Mouse (Mus musculus): ENCODE results near the gene Cebpe. TPM values are rescaled to one million over a fixed set of nuclear protein-coding genes. Genes with fewer than 3 reads are reported as not detected.

Gene Cebpe
- polyA plus RNA-seq, 1 experiment from 2014 or later, result not detected

DNA sequence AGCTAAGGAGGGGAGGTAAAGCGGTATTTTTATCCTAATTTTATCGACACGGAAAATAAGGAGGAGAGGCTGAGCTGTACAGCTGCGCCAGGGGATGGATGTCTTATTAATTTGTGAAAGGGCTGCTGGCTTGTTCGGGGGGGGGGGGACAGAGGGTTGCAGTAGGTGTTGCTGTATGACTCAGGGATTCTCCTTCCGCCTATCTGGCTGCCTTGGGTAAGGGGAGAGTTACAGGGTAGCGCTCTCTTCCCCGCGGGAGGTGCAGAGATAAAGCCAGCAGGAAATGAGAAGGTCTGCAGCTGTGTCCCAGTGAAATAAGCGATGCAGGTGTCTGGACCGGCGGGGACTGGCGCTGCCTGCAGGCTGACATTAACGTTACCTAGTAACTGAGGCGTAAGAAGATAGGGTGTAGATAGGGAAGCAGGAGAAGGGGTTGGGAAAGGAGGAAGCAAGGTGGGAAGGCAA is 2.7 kb upstream of the Cebpe start:
- WGBS, result 3% methylated on average over 15 of the region's 15 CpGs
- peak; percentile 42 for DNase-seq (ENCODE audit: low spot score)
- H3K27me3 ChIP-seq (ENCODE audit: low read depth, poor library complexity, severe bottlenecking), result peaks cover 13% of the 10 kb centered on the region
- H3K4me1 ChIP-seq, result peaks cover 18% of the 10 kb centered on the region; the same call in 1 of the 2 replicates
- no peak overlapping the region for H3K27ac ChIP-seq
- H3K36me3 ChIP-seq, result no peaks in the 10 kb centered on the region
- H3K4me3 ChIP-seq, result peak overlapping the region; percentile 36
- H3K9me3 ChIP-seq (replicated peaks), result no peaks in the 10 kb centered on the region

DNA sequence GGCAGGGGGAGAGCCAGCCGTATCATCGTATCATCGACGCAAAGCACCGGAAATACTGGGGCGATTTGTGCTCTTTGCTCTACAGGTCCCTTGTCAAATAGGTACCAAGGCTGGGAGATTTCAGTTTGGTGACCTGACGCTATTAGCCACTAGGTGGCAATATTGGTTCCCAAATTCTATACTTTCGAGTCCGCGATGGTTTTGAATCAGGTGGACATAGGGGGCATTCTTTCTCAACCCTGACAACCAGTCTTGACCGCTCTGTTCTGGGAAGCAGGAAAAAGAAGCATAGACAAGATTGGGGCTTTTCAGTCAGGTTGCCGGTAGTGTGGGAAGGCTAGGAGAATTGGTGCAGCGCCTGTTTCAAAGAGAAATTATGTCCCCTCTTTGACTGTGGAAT is 2.1 kb upstream of the Cebpe start:
- WGBS, result under 1% methylated on average over 13 of the region's 13 CpGs
- peak; percentile 69 for DNase-seq (ENCODE audit: low spot score)
- Histone ChIP-seq H3K4me1 (peaks cover 18% of the 10 kb centered on the region; the same call in 1 of the 2 replicates), H3K27ac (no peak overlapping the region), H3K27me3 (ENCODE audit: low read depth, poor library complexity, severe bottlenecking) (peaks cover 13% of the 10 kb centered on the region), H3K36me3 (no peaks in the 10 kb centered on the region), H3K4me3 (peak overlapping the region; percentile 36), H3K9me3 (replicated peaks) (no peaks in the 10 kb centered on the region)

DNA sequence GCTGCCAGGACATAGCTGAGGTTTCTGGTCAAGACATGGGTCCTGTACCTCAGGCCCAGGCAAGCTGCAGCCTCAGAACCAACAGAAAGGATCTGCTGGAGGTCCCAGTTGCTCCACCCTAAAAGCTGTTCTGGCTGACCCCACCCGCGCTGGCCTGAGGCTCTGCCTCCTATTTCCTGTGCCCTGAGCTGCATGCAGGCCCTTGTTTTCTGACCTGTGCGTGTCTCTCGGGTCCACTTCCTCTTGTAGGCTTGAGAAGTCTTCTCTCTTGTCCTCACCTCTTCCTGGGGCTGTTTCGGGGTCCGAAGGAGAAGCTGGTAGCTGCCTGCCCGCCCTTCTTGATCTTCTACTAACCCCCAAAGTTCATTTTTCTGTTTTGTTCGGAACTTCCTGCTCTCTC is 887 bp upstream of the Cebpe start:
- peak overlapping the region; percentile 37; the same call in 1 of the 2 replicates for H3K27ac ChIP-seq
- no peak for DNase-seq (ENCODE audit: low spot score)
- H3K4me1 ChIP-seq, result peaks cover 18% of the 10 kb centered on the region; the same call in 1 of the 2 replicates
- peaks cover 13% of the 10 kb centered on the region for H3K27me3 ChIP-seq (ENCODE audit: low read depth, poor library complexity, severe bottlenecking)
- WGBS, result 72% methylated on average over 8 of the region's 8 CpGs
- H3K36me3 ChIP-seq, result no peaks in the 10 kb centered on the region
- H3K9me3 ChIP-seq (replicated peaks), result no peaks in the 10 kb centered on the region
- no peak overlapping the region for H3K4me3 ChIP-seq

DNA sequence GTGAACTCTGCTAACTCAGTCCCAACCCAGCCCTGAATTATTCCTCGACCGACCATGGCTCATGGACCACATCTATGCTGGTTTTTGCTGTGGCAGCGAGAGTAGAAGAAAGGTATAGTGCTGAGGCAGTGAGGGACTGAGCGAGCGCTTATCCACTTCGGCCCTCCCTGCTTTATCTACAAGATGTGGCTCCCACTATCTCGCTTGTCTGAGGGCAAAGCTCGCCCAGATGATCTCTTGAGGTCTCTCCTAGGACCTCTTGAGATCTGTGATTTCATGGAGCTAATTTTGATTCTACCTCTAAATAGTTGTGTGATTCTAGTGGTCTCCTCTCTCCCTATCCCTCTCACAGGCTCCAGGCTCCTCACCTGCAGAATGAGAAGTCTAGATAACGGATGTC is 2.9 kb downstream of the Cebpe start:
- Histone ChIP-seq H3K27ac (no peak overlapping the region), H3K36me3 (no peaks in the 10 kb centered on the region), H3K27me3 (ENCODE audit: low read depth, poor library complexity, severe bottlenecking) (no peaks in the 10 kb centered on the region), H3K4me1 (peaks cover 19% of the 10 kb centered on the region), H3K4me3 (no peak overlapping the region), H3K9me3 (replicated peaks) (no peaks in the 10 kb centered on the region)
- no peak for DNase-seq (ENCODE audit: low spot score)
- WGBS, result 83% methylated on average over 9 of the region's 9 CpGs

DNA sequence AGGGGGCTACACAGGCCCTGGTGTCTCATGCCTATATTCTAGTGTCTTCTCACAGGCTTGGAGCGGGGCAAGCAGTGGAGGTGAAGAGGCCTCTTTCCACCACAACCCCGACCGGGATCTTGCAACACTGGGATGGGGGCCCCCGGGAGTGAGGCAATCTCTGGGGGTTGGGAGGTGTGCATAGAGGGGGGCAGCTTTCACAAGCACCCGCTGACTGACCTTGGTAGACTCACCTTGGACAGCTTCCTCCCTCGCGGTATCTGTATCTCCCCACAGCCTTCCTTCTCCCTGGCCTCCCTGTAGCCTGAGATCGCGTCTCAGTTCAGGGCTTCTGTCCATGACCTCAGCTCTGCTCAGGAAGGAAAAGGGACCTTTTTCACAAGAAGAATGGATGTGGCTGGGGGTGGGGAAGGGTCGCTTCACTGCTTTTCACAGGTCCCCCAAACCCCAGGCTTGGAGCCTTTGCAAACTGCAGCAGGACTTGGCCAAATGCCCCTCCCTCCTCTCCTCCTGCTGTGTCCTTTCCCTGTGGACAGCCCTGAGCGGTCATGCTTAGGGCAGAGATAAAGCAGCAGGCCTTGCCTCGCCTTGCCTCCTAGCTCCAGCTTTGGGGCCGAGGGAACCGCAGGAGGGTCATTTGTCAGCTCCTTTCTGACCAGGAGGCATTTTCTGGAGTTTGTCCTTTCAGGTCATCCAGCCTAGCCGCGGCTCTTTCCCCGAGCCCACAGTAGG is 5.2 kb downstream of the Cebpe start:
- 62% methylated on average over 17 of the region's 17 CpGs for WGBS
- 0 out of 2 replicates have a peak overlapping the region, but pooled peaks have one; percentile 43 for H3K27ac ChIP-seq
- DNase-seq (ENCODE audit: low spot score), result no peak
- H3K36me3 ChIP-seq, result no peaks in the 10 kb centered on the region
- no peak overlapping the region for H3K4me3 ChIP-seq
- no peaks in the 10 kb centered on the region for H3K9me3 ChIP-seq (replicated peaks)
- H3K4me1 ChIP-seq, result peaks cover 10% of the 10 kb centered on the region
- H3K27me3 ChIP-seq (ENCODE audit: low read depth, poor library complexity, severe bottlenecking), result peaks cover 10% of the 10 kb centered on the region; the same call in 1 of the 2 replicates

DNA sequence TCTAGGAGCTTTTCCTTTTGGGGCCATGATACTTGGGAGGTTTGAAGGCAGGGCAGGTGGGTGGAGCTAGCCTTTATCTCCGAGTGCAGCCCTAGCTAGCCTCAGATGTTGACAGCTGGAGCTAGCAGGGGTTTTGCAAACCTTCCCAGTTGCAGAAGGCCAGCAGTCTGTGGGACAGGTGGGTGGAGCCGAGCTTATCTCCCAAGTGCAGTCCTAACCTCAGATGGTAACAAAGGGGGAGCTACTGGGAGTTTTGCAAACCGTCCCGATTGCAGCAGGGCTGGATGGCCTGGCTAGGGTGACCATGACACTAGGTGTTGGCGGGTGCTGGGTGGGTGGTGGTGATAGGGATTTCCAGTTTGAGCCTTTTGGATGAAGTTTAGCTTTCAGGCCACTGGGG is 6.1 kb downstream of the Cebpe start:
- H3K27ac ChIP-seq, result no peak overlapping the region
- peaks cover 10% of the 10 kb centered on the region for H3K4me1 ChIP-seq
- H3K9me3 ChIP-seq (replicated peaks), result no peaks in the 10 kb centered on the region
- H3K4me3 ChIP-seq, result no peak overlapping the region
- no peaks in the 10 kb centered on the region for H3K36me3 ChIP-seq
- WGBS, result 47% methylated on average over 5 of the region's 5 CpGs
- H3K27me3 ChIP-seq (ENCODE audit: low read depth, poor library complexity, severe bottlenecking), result peaks cover 10% of the 10 kb centered on the region; the same call in 1 of the 2 replicates
- no peak for DNase-seq (ENCODE audit: low spot score)

DNA sequence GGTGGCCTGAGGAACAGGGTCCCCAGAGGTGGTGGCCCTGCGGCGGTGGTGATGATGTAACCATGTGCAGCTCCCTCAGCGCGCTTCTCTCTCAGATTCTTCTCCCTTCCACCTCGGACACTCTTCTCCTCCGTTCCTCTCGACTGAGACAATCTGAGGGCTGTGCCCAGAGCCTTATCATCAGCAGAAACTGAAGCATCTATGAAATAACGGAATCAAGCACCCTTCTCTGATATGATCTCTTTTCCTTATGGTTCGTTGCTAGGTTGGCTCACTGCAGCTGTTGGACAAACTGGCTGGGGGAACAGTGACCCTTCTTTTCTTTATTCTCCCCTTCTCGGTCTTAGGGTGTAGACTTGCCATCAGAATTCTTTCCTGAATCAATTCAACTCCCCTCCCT is 8.8 kb downstream of the Cebpe start:
- Histone ChIP-seq H3K27ac (no peak overlapping the region), H3K36me3 (no peaks in the 10 kb centered on the region), H3K9me3 (replicated peaks) (no peaks in the 10 kb centered on the region), H3K4me1 (peaks cover 10% of the 10 kb centered on the region), H3K4me3 (no peak overlapping the region), H3K27me3 (ENCODE audit: low read depth, poor library complexity, severe bottlenecking) (peaks cover 10% of the 10 kb centered on the region; the same call in 1 of the 2 replicates)
- WGBS, result 63% methylated on average over 10 of the region's 10 CpGs
- no peak for DNase-seq (ENCODE audit: low spot score)

DNA sequence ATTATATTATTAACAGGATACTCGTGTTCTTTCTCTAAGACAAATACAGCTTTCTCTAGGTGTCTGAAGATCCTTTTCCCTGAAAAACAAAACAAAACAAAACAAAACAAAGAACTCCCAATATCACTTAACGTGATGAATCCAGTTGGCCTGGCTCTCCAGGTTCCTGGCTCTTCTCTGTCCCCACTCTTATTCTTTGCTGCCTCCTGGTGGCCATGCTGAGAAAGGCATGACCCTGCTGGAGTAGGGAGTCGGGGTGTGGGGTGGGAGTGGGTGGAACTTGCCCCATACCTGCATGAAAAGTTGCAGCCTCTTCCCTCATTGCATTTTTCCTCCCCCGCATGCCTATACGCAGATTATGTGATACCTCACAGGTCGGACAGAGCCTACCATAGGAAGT is 10.7 kb downstream of the Cebpe start:
- Histone ChIP-seq H3K4me3 (no peak overlapping the region), H3K27me3 (ENCODE audit: low read depth, poor library complexity, severe bottlenecking) (peaks cover 10% of the 10 kb centered on the region; the same call in 1 of the 2 replicates), H3K27ac (no peak overlapping the region), H3K9me3 (replicated peaks) (no peaks in the 10 kb centered on the region), H3K36me3 (no peaks in the 10 kb centered on the region), H3K4me1 (no peaks in the 10 kb centered on the region)
- peak; percentile 80 for DNase-seq (ENCODE audit: low spot score)
- WGBS, result 11% methylated on average over 6 of the region's 6 CpGs

DNA sequence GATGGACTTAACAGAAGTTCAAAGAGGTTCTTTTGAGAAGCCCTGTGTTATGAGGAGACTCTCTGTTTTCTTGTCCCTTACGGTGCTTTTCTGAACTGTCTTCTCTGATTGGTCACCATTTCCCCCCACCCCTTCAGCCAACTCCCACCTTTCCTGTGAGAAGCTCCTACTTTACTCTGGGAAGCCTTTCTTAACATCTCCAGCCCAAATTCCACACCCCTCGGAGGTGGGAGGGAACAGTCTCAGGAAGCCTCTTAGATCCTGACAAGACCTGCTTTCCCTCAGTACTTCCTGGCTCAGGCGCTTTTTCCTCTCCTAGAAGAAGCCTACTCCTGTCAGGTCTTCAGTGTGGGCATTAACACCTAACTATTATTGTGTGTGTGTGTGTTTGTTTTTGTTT is 12.4 kb downstream of the Cebpe start:
- Histone ChIP-seq H3K4me3 (no peak overlapping the region), H3K27me3 (ENCODE audit: low read depth, poor library complexity, severe bottlenecking) (peaks cover 10% of the 10 kb centered on the region; the same call in 1 of the 2 replicates), H3K4me1 (no peaks in the 10 kb centered on the region), H3K9me3 (replicated peaks) (no peaks in the 10 kb centered on the region), H3K27ac (no peak overlapping the region), H3K36me3 (no peaks in the 10 kb centered on the region)
- DNase-seq (ENCODE audit: low spot score), result no peak
- WGBS, result 30% methylated on average over 3 of the region's 3 CpGs

DNA sequence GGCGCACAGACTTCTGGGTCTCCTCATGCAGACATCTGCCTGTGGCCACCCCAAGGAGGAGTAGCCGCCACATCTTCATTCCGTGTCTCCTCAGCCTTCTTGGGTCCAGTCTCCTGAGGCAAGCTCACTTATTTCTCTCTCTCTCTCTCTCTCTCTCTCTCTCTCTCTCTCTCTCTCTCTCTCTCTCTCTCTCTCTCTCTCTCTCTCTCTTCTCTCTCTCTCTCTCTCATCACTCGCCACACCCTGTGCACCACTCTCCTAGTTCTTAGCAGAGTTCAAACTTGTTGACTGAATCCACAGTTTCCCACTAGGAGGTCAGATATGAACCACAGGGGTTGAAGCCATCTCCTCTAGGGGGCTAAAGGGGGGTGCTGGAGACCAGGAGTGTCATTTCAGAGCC is 13.2 kb downstream of the Cebpe start, which contains the start of gene Gm29776:
Gene Gm29776, minus strand, starts transcription at position 101 of the 400 bp plus-strand sequence.
- Histone ChIP-seq H3K27me3 (ENCODE audit: low read depth, poor library complexity, severe bottlenecking) (peaks cover 9% of the 10 kb centered on the region; the same call in 1 of the 2 replicates), H3K4me3 (no peak within 1 kb of the TSS), H3K4me1 (no peaks in the 10 kb centered on the region), H3K27ac (no peak within 1 kb of the TSS), H3K36me3 (peaks cover 5% of the 10 kb centered on the region), H3K9me3 (replicated peaks) (no peaks in the 10 kb centered on the region)
- 90% methylated on average over 3 of the region's 4 CpGs for WGBS
- DNase-seq (ENCODE audit: low spot score), result no peak

DNA sequence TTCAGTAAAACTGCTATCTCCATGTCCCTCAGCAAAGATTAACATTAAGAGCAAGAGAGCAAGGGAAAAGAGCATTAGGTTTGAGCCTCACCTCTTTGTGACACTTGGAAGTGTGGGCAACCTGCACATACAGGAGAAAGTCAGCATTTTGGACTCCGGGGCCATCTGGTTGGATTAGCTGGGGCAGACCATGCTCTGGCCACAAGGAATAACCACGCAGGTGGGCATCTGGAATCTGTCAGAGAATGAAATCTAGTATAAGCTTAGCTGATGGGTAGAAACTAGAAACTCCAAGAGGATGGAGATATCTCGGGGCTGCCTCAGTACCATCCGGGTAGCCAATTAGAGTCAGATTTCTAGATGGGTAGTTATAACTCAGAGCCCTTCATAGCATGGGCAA is 15.2 kb downstream of the Cebpe start:
- H3K27ac ChIP-seq, result no peak overlapping the region
- no peak overlapping the region for H3K4me3 ChIP-seq
- H3K36me3 ChIP-seq, result peaks cover 19% of the 10 kb centered on the region
- H3K9me3 ChIP-seq (replicated peaks), result no peaks in the 10 kb centered on the region
- DNase-seq (ENCODE audit: low spot score), result no peak
- H3K4me1 ChIP-seq, result no peaks in the 10 kb centered on the region
- no peaks in the 10 kb centered on the region for H3K27me3 ChIP-seq (ENCODE audit: low read depth, poor library complexity, severe bottlenecking)
- 88% methylated on average over 4 of the region's 4 CpGs for WGBS

DNA sequence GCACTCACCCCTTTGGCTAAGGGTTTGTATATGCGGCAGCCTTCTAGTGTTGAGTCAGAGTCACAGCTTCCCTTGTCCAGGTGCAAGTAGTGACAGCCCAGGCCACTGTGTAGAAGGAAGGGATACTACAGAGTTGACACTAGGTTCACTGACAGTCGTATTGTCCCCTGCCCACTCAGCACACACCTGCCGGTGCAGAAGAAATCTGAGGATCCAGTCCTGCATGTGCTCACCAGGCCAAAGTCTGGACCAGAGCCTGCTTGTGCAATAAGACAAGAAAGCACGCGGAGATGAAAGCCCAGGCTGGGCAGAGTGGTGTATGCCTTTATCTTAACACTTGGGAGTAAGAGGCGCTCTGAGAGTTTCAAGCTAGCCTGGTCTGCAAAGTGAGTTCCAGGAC is 16.9 kb downstream of the Cebpe start:
- H3K4me3 ChIP-seq, result no peak overlapping the region
- 71% methylated on average over 6 of the region's 6 CpGs for WGBS
- H3K27me3 ChIP-seq (ENCODE audit: low read depth, poor library complexity, severe bottlenecking), result no peaks in the 10 kb centered on the region
- H3K9me3 ChIP-seq (replicated peaks), result no peaks in the 10 kb centered on the region
- H3K4me1 ChIP-seq, result no peaks in the 10 kb centered on the region
- H3K36me3 ChIP-seq, result peaks cover 32% of the 10 kb centered on the region
- no peak overlapping the region for H3K27ac ChIP-seq
- DNase-seq (ENCODE audit: low spot score), result no peak

DNA sequence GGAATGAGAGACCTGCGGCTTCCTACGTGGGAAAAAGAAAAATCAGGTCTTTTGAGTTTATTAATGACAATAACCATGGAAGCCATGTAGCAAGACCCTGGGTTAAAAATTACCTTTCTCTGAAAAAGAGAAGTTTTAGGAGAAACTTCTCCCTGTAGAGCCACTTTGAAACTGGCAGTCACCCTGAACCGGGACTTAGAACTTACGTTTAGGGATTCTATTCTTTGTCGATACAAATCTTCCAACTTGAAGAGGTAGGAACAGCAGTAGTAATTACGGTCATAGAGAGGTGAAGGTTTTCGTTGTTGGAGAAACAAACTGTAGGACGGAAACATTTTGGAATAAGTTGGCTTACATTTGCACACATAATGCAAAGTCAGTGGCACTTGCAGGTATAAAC is 24.7 kb downstream of the Cebpe start:
- no peaks in the 10 kb centered on the region for H3K9me3 ChIP-seq (replicated peaks)

More for the DNA sequence above, 24.7 kb downstream of the Cebpe start:
- H3K36me3 ChIP-seq, result peaks cover 55% of the 10 kb centered on the region
- H3K4me3 ChIP-seq, result peak overlapping the region; percentile 86
- H3K27ac ChIP-seq, result peak overlapping the region; percentile 98
- H3K27me3 ChIP-seq (ENCODE audit: low read depth, poor library complexity, severe bottlenecking), result no peaks in the 10 kb centered on the region
- 6% methylated on average over 8 of the region's 8 CpGs for WGBS
- DNase-seq (ENCODE audit: low spot score), result no peak
- H3K4me1 ChIP-seq, result peaks cover 19% of the 10 kb centered on the region

Measured in limb, embryonic 10.5 days (tissue).